20 mouse cellular contexts compared by ENCODE assay signal in genomic region chr9:54628752-54629151, GRCm38 (mm10). TPM values are rescaled to one million over a fixed set of nuclear protein-coding genes. Genes with fewer than 3 reads are reported as not detected.
A peak's percentile ranks its signal among the peaks of the same experiment; 100 is the strongest.
DNase-seq lines count a peak whose midpoint lies in the region; ATAC-seq and TF ChIP-seq lines count a peak whose summit lies in the region.
"Had no signal": no experiment of that assay in that cellular context is flagged by ENCODE, and none has a peak within 500 bp of the region (broad histone marks: within the 10 kb centered on the region; RNA-seq: fewer than 3 reads in every experiment).

No protein-coding gene starts in this region.

- peak in 1 of 2 experiments; percentile 19; a peak in 2 of 4 replicates for TF ChIP-seq CTCF in CH12.LX (conservative IDR thresholded peaks at IDR 0.05 in 1 of 2, IDR thresholded peaks at IDR 0.05 in 1 of 2; ENCODE audit: low read depth in 2 of 2, low read length in 2 of 2)

- H3K27me3 ChIP-seq in CH12.LX (replicated peaks), result no peaks in the 10 kb centered on the region
- H3K27me3 ChIP-seq: embryonic facial prominence, embryonic 15.5 days; forebrain, embryonic 13.5 days; liver, embryonic 13.5 days had no signal

- no peak overlapping the region for H3K27ac ChIP-seq in CH12.LX (ENCODE audit: insufficient read depth, low read depth)
- H3K27ac ChIP-seq: embryonic facial prominence, embryonic 15.5 days; forebrain, embryonic 13.5 days; limb, embryonic 10.5 days; liver, embryonic 13.5 days had no signal

- peaks cover 51 to 93% of the 10 kb centered on the region in 2 experiments for H3K36me3 ChIP-seq in CH12.LX (replicated peaks in 1 of 2; ENCODE audit: control insufficient read depth in 1 of 2, insufficient read depth in 1 of 2, low read length in 1 of 2)
- H3K36me3 ChIP-seq: embryonic facial prominence, embryonic 15.5 days; limb, embryonic 10.5 days; liver, embryonic 13.5 days had no signal

- peak; percentile 22 for DNase-seq in cerebellum, adult 9-10 months
- peak; percentile 19 to 41 for DNase-seq in layer of hippocampus, postnatal 10 days (ENCODE audit: low spot score in 2 of 2)
- DNase-seq in layer of hippocampus, postnatal 25 days (ENCODE audit: extremely low spot score in 1 of 2, low spot score in 1 of 2), result no peak
- no peak for DNase-seq in CH12.LX (ENCODE audit: extremely low read depth)
- DNase-seq in cerebellum, postnatal 14 days, result peak; percentile 49 to 57
- no peak for DNase-seq in natural killer cell, adult 2 months (ENCODE audit: low spot score in 2 of 2)
- no peak for DNase-seq in kidney, adult 8-10 months
- DNase-seq: adrenal gland, postnatal 36 days; gastrocnemius, postnatal 14 days; kidney, postnatal 14 days; liver, embryonic 13.5 days; lung, postnatal 14 days; thymus, adult 18-20 months had no signal

- TF ChIP-seq POLR2A in CH12.LX (IDR thresholded peaks at IDR 0.05; ENCODE audit: low read depth, low read length), result no peak

- no peak; the same call in 1 of the 2 replicates for TF ChIP-seq RAD21 in CH12.LX (IDR thresholded peaks at IDR 0.05; ENCODE audit: low read depth, low read length)

- H3K9ac ChIP-seq in CH12.LX (ENCODE audit: insufficient read depth, low read depth), result no peak overlapping the region
- H3K9ac ChIP-seq: embryonic facial prominence, embryonic 15.5 days; forebrain, embryonic 13.5 days; liver, embryonic 13.5 days had no signal

- H3K9me3 ChIP-seq in CH12.LX (replicated peaks; ENCODE audit: low read length), result peaks cover 6% of the 10 kb centered on the region
- H3K9me3 ChIP-seq: embryonic facial prominence, embryonic 15.5 days; forebrain, embryonic 13.5 days; limb, embryonic 10.5 days; liver, embryonic 13.5 days had no signal

- in situ Hi-C loops in CH12.LX (cut with MboI; ENCODE audit: low pct_ligation_motif_present, low pct_unique_long_range_greater_than_20kb, low sequenced_read_pairs), result no loop called here

- no peak overlapping the region for H3K4me2 ChIP-seq in CH12.LX (ENCODE audit: insufficient read depth, low read depth, poor library complexity, severe bottlenecking)
- H3K4me2 ChIP-seq: embryonic facial prominence, embryonic 15.5 days; forebrain, embryonic 13.5 days; heart, embryonic 11.5 days; liver, embryonic 13.5 days had no signal

- dilution Hi-C loops in CH12.LX (cut with MboI; ENCODE audit: extremely low pct_ligation_motif_present, extremely low pct_unique_long_range_greater_than_20kb, low sequenced_read_pairs), result no loop called here

- no peaks in the 10 kb centered on the region for H3K4me1 ChIP-seq in CH12.LX (ENCODE audit: control insufficient read depth in 1 of 2, insufficient read depth in 2 of 2)
- H3K4me1 ChIP-seq: embryonic facial prominence, embryonic 15.5 days; forebrain, embryonic 13.5 days; limb, embryonic 10.5 days had no signal

- no peak for TF ChIP-seq EP300 in CH12.LX (IDR thresholded peaks at IDR 0.05; ENCODE audit: low read length)

- no peak; the same call in 1 of the 2 replicates for ATAC-seq in cerebellum, adult (ENCODE audit: insufficient number of reproducible peaks, low FRiP score, low TSS enrichment)
- ATAC-seq: forebrain, embryonic 13.5 days had no signal

- H3K79me2 ChIP-seq in CH12.LX (replicated peaks; ENCODE audit: control insufficient read depth, extremely low read depth, insufficient read depth, poor library complexity, severe bottlenecking), result no peaks in the 10 kb centered on the region

- no peak overlapping the region for H3K4me3 ChIP-seq in CH12.LX (replicated peaks in 1 of 3; ENCODE audit: low read depth in 2 of 3, low read length in 2 of 3, poor library complexity in 1 of 3)
- H3K4me3 ChIP-seq: embryonic facial prominence, embryonic 15.5 days; forebrain, embryonic 13.5 days; limb, embryonic 10.5 days; liver, embryonic 13.5 days had no signal

TF ChIP-seq in CH12.LX, 34 proteins besides CTCF, POLR2A, EP300 and RAD21:
- TF ChIP-seq CHD2 (IDR thresholded peaks at IDR 0.05; ENCODE audit: low read length) (no peak), TBP (conservative IDR thresholded peaks at IDR 0.05; ENCODE audit: low read depth, low read length) (no peak), SMC3 (IDR thresholded peaks at IDR 0.05; ENCODE audit: low read depth, low read length) (peak; percentile 35; the same call in 1 of the 2 replicates), MYC (IDR thresholded peaks at IDR 0.05; ENCODE audit: low read depth, low read length) (no peak), SIN3A (IDR thresholded peaks at IDR 0.05; ENCODE audit: low read length) (no peak), TCF12 (IDR thresholded peaks at IDR 0.05; ENCODE audit: low read depth, low read length) (no peak)

RNA-seq across cellular contexts. Expression of gene Acsbg1, which starts 32.9 kb away (rescaled TPM):
- total RNA-seq in layer of hippocampus, postnatal 10 days (2021), result 10 to 100 TPM; 85.1 to 89.1 TPM
- total RNA-seq in layer of hippocampus, postnatal 25 days (2021), result 100 to 1,000 TPM; 111 to 117 TPM
- total RNA-seq in CH12.LX (2012; rRNA removed) (13.7 and 16.8 TPM in 2 replicates), CH12.LX (2014; rRNA removed) (24.0 and 25.8 TPM in 2 replicates)
- polyA plus RNA-seq in CH12.LX (2012; ENCODE audit: insufficient read length, low read depth), result 23.6 and 24.7 TPM in 2 replicates
- total RNA-seq: common myeloid progenitor, adult 5-6 weeks; hematopoietic stem cell, adult 5-6 weeks had no signal

RNA-seq across cellular contexts. Expression of gene Idh3a, which starts 42.6 kb away (rescaled TPM):
- total RNA-seq in layer of hippocampus, postnatal 10 days (2021), result 100 to 1,000 TPM; 184 to 199 TPM
- total RNA-seq in layer of hippocampus, postnatal 25 days (2021), result 100 to 1,000 TPM; 176 to 189 TPM
- total RNA-seq in CH12.LX (2012; rRNA removed), result 102 and 135 TPM in 2 replicates
- total RNA-seq in CH12.LX (2014; rRNA removed), result 192 and 198 TPM in 2 replicates
- 178 and 186 TPM in 2 replicates for polyA plus RNA-seq in CH12.LX (2012; ENCODE audit: insufficient read length, low read depth)

Comparison
In these comparisons a context has a peak if more than half of its experiments do, and no peak if none do; other contexts are left out.
1. DNase-seq: peak in cerebellum, adult 9-10 months (single experiment), layer of hippocampus, postnatal 10 days (2 of 2) and cerebellum, postnatal 14 days (2 of 2); none in layer of hippocampus, postnatal 25 days (0 of 2), CH12.LX (single experiment), natural killer cell, adult 2 months (0 of 2) and kidney, adult 8-10 months (0 of 2).